Mouse (Mus musculus): ENCODE data around the gene Ppp1r18. TPM values are rescaled to one million over a fixed set of nuclear protein-coding genes. Genes with fewer than 3 reads are reported as not detected.

The Ppp1r18 gene
- total RNA-seq, 2 experiments from 2014 or later: 27.9 to 29.6 TPM

DNA sequence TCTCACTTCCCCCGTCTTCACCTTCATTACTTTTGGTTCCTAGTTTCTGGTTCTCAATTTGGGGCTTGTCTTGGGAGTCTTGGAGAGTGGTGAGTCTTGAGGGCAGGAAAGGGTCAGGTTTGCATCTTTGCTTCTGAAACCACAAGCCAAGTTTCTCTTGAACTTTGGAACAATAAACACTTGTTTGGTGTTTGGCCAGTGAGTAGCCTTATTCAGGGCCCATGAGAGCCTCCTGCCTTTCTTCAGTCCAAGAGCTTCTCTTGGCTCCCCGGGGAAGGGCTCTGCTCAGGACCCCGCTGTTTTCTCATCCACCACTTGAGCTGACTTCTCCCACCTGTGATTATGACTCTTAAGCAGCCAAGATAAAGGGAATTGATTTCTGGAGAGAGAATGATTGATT, 57.2 kb downstream of the Ppp1r18 start:
- no peak for DNase-seq
- intact Hi-C loops (cut with DNase I): no loop called here

GRCm38 (mm10) chr17:35923281-35923680, 57.9 kb downstream of the Ppp1r18 start:
- intact Hi-C loops (cut with DNase I): no loop called here
- no peak for DNase-seq

Small RNAs within 50 kb of the gene (microRNA-seq; reads per million reads assigned to microRNA genes)
- 0.71 to 1.7 reads per million in 2 experiments for gene Gm28033
- 0 to 0.70 reads per million in 2 experiments for gene Mir1894

Other genes starting within 250 kb of the Ppp1r18 start
- gene Gm9573, start 239.0 kb upstream of the Ppp1r18 start, total RNA-seq (2021): not detected
- gene Mucl3, start 221.9 kb upstream of the Ppp1r18 start, total RNA-seq (2021): not detected
- gene Vars2, start 198.0 kb upstream of the Ppp1r18 start, total RNA-seq (2021): 10 to 100 TPM; 25.2 to 34.0 TPM
- 10 to 100 TPM; 15.5 to 18.7 TPM for gene Gtf2h4, start 191.9 kb upstream of the Ppp1r18 start, total RNA-seq (2021)
- gene Ddr1, start 161.0 kb upstream of the Ppp1r18 start, total RNA-seq (2021): 10 to 100 TPM; 56.8 to 66.6 TPM
- gene Ier3, start 43.9 kb upstream of the Ppp1r18 start, total RNA-seq (2021): 10 to 100 TPM; 18.7 to 25.9 TPM
- gene Flot1, start 42.4 kb upstream of the Ppp1r18 start, total RNA-seq (2021): 100 to 1,000 TPM; 114 to 124 TPM
- gene Tubb5, start 27.3 kb upstream of the Ppp1r18 start, total RNA-seq (2021): 100 to 1,000 TPM; 358 to 363 TPM
- 10 to 100 TPM; 20.4 to 22.1 TPM for gene Mdc1, start 24.1 kb upstream of the Ppp1r18 start, total RNA-seq (2021)
- 10 to 100 TPM; 12.6 to 13.5 TPM for gene Nrm, start 4.3 kb upstream of the Ppp1r18 start, total RNA-seq (2021)
- 10 to 100 TPM; 24.7 to 29.2 TPM for gene Dhx16, start 14.2 kb downstream of the Ppp1r18 start, total RNA-seq (2021)
- gene 2310061I04Rik, start 31.8 kb downstream of the Ppp1r18 start, total RNA-seq (2021): 10 to 100 TPM; 64.8 to 69.8 TPM
- 10 to 100 TPM; 12.1 to 16.3 TPM for gene Atat1, start 44.5 kb downstream of the Ppp1r18 start, total RNA-seq (2021)
- 10 to 100 TPM; 52.8 to 56.2 TPM for gene Mrps18b, start 50.8 kb downstream of the Ppp1r18 start, total RNA-seq (2021)
- gene Ppp1r10, start 50.8 kb downstream of the Ppp1r18 start, total RNA-seq (2021): 10 to 100 TPM; 43.3 to 45.1 TPM
- gene Abcf1, start 104.2 kb downstream of the Ppp1r18 start, total RNA-seq (2021): 10 to 100 TPM; 64.0 to 67.4 TPM
- 10 to 100 TPM; 32.8 to 33.1 TPM for gene Gnl1, start 114.3 kb downstream of the Ppp1r18 start, total RNA-seq (2021)
- gene Prr3, start 114.6 kb downstream of the Ppp1r18 start, total RNA-seq (2021): 10 to 100 TPM in 1 of 2 experiments, 1 to 10 TPM in 1; 7.9 to 11.0 TPM
- 1 to 10 TPM; 2.2 to 3.3 TPM for gene H2-T24, start 155.0 kb downstream of the Ppp1r18 start, total RNA-seq (2021)
- 10 to 100 TPM; 16.6 TPM for gene H2-T23, start 167.3 kb downstream of the Ppp1r18 start, total RNA-seq (2021)
- gene H2-T22, start 177.2 kb downstream of the Ppp1r18 start, total RNA-seq (2021): 10 to 100 TPM; 11.0 to 11.8 TPM
- gene Gm6034, start 177.4 kb downstream of the Ppp1r18 start, total RNA-seq (2021): under 1 TPM in 1 of 2 experiments, not detected in 1; 0.15 TPM
- gene Gm11127, start 192.8 kb downstream of the Ppp1r18 start, total RNA-seq (2021): 1 to 10 TPM; 2.1 to 2.4 TPM

Measured in heart, postnatal 10 days (tissue).